19 mouse cellular contexts compared by ENCODE assay signal in genomic region chr2:29625573-29626200, GRCm38 (mm10). TPM values are rescaled to one million over a fixed set of nuclear protein-coding genes. Genes with fewer than 3 reads are reported as not detected.
DNase-seq lines count a peak whose midpoint lies in the region; ATAC-seq and TF ChIP-seq lines count a peak whose summit lies in the region.
"Had no signal": no experiment of that assay in that cellular context is flagged by ENCODE, and none has a peak within 500 bp of the region (broad histone marks: within the 10 kb centered on the region; RNA-seq: fewer than 3 reads in every experiment).

No protein-coding gene starts in this region.

- H3K9ac ChIP-seq in heart, adult 2 months (ENCODE audit: low read depth, low read length) = no peak overlapping the region
- no peak overlapping the region for H3K9ac ChIP-seq in heart, embryonic 12.5 days
- H3K9ac ChIP-seq in liver, postnatal 0 days (replicated peaks) = no peak overlapping the region
- H3K9ac ChIP-seq in liver, embryonic 11.5 days (ENCODE audit: low read depth, low read length) = no peak overlapping the region
- H3K9ac ChIP-seq in hindbrain, embryonic 16.5 days (ENCODE audit: low read depth, low read length) = no peak overlapping the region
- H3K9ac ChIP-seq: forebrain, embryonic 15.5 days; hindbrain, embryonic 13.5 days; limb, embryonic 15.5 days; liver, embryonic 15.5 days had no signal

- no peaks in the 10 kb centered on the region for H3K27me3 ChIP-seq in heart, adult 2 months (ENCODE audit: control insufficient read depth, insufficient read depth, low read length)
- no peaks in the 10 kb centered on the region for H3K27me3 ChIP-seq in heart, embryonic 12.5 days (replicated peaks)
- H3K27me3 ChIP-seq in liver, postnatal 0 days (ENCODE audit: insufficient read depth, low read length) = no peaks in the 10 kb centered on the region
- no peaks in the 10 kb centered on the region for H3K27me3 ChIP-seq in liver, embryonic 11.5 days (replicated peaks; ENCODE audit: control insufficient read depth, insufficient read depth, low read length)
- no peaks in the 10 kb centered on the region for H3K27me3 ChIP-seq in hindbrain, embryonic 16.5 days (replicated peaks; ENCODE audit: control insufficient read depth, insufficient read depth, low read length)
- H3K27me3 ChIP-seq: embryonic facial prominence, embryonic 13.5 days; forebrain, embryonic 15.5 days; hindbrain, embryonic 13.5 days; limb, embryonic 15.5 days; liver, embryonic 15.5 days had no signal

- intact Hi-C loops in heart, adult 2 months (cut with DNase I) = no loop called here

- H3K4me2 ChIP-seq in heart, embryonic 12.5 days = no peak overlapping the region
- H3K4me2 ChIP-seq in liver, postnatal 0 days (ENCODE audit: low read depth, low read length) = no peak overlapping the region
- no peak overlapping the region for H3K4me2 ChIP-seq in liver, embryonic 11.5 days
- no peak overlapping the region for H3K4me2 ChIP-seq in hindbrain, embryonic 16.5 days (ENCODE audit: low read length)
- H3K4me2 ChIP-seq: embryonic facial prominence, embryonic 13.5 days; forebrain, embryonic 15.5 days; hindbrain, embryonic 13.5 days; limb, embryonic 15.5 days had no signal

- peaks cover 51% of the 10 kb centered on the region for H3K4me1 ChIP-seq in heart, adult 2 months (ENCODE audit: control insufficient read depth, insufficient read depth, low read length)
- H3K4me1 ChIP-seq in heart, embryonic 12.5 days (replicated peaks) = peaks cover 86% of the 10 kb centered on the region
- H3K4me1 ChIP-seq in liver, postnatal 0 days (ENCODE audit: insufficient read depth) = peaks cover 82% of the 10 kb centered on the region
- H3K4me1 ChIP-seq in liver, embryonic 11.5 days (replicated peaks; ENCODE audit: control insufficient read depth, insufficient read depth, low read length) = peaks cover 75% of the 10 kb centered on the region
- peaks cover 23% of the 10 kb centered on the region for H3K4me1 ChIP-seq in bone marrow, adult 2 months (ENCODE audit: control insufficient read depth, insufficient read depth, low read length)
- H3K4me1 ChIP-seq in hindbrain, embryonic 16.5 days (ENCODE audit: control insufficient read depth, insufficient read depth, low read depth, low read length) = peaks cover 18% of the 10 kb centered on the region

- no peak overlapping the region for H3K4me3 ChIP-seq in heart, adult 2 months
- no peak overlapping the region for H3K4me3 ChIP-seq in heart, embryonic 12.5 days
- H3K4me3 ChIP-seq in liver, postnatal 0 days (ENCODE audit: low read depth, low read length) = no peak overlapping the region
- no peak overlapping the region for H3K4me3 ChIP-seq in liver, embryonic 11.5 days (ENCODE audit: low read depth, low read length)
- no peak overlapping the region for H3K4me3 ChIP-seq in bone marrow, adult 2 months (replicated peaks; ENCODE audit: control insufficient read depth, low read depth, low read length)
- no peak overlapping the region for H3K4me3 ChIP-seq in hindbrain, embryonic 16.5 days (ENCODE audit: low read length)
- H3K4me3 ChIP-seq: embryonic facial prominence, embryonic 13.5 days; forebrain, embryonic 15.5 days; hindbrain, embryonic 13.5 days; limb, embryonic 15.5 days; liver, embryonic 15.5 days; midbrain, embryonic 10.5 days had no signal

- no peak for TF ChIP-seq POLR2A in heart, adult 2 months (IDR thresholded peaks at IDR 0.05; ENCODE audit: insufficient read depth, low read depth, low read length)
- no peak for TF ChIP-seq POLR2A in bone marrow, adult 2 months (IDR thresholded peaks at IDR 0.05; ENCODE audit: borderline replicate concordance, control insufficient read depth, low read depth, low read length)

- peak in 1 of 2 experiments; percentile 20 for DNase-seq in heart, adult 2 months
- no peak for DNase-seq in liver, postnatal 0 days
- DNase-seq in liver, embryonic 11.5 days (ENCODE audit: low spot score) = no peak
- no peak for DNase-seq in cerebellum, adult 9-10 months
- DNase-seq: cerebellum, adult 2 months; cerebellum, postnatal 36 days; embryo, embryonic 11 days; kidney, adult 8-10 months; kidney, postnatal 10 days; left cerebral cortex, postnatal 4 days had no signal

- ATAC-seq in heart, embryonic 12.5 days (ENCODE audit: insufficient number of reproducible peaks, low FRiP score) = no peak
- ATAC-seq in liver, postnatal 0 days = no peak
- no peak for ATAC-seq in liver, embryonic 11.5 days (replicated peaks; ENCODE audit: low FRiP score)
- no peak for ATAC-seq in hindbrain, embryonic 16.5 days
- ATAC-seq: forebrain, embryonic 15.5 days had no signal

- no peak for TF ChIP-seq EP300 in heart, adult 2 months (IDR thresholded peaks at IDR 0.05; ENCODE audit: insufficient read depth, low read depth, low read length)
- TF ChIP-seq EP300 in liver, postnatal 0 days (IDR thresholded peaks at IDR 0.05; ENCODE audit: low read depth) = no peak

- peak overlapping the region; percentile 83 for H3K27ac ChIP-seq in heart, adult 2 months
- H3K27ac ChIP-seq in heart, embryonic 12.5 days (ENCODE audit: poor library complexity, severe bottlenecking) = no peak overlapping the region
- peak overlapping the region; percentile 95; the same call in 1 of the 2 replicates for H3K27ac ChIP-seq in liver, postnatal 0 days (ENCODE audit: low read depth)
- H3K27ac ChIP-seq in liver, embryonic 11.5 days (ENCODE audit: low read depth, low read length) = no peak overlapping the region
- peak overlapping the region; percentile 83 for H3K27ac ChIP-seq in bone marrow, adult 2 months (ENCODE audit: control insufficient read depth, insufficient read depth, low read depth, low read length, poor library complexity)
- H3K27ac ChIP-seq in hindbrain, embryonic 16.5 days (ENCODE audit: low read depth, low read length) = no peak overlapping the region
- H3K27ac ChIP-seq: embryonic facial prominence, embryonic 13.5 days; forebrain, embryonic 15.5 days; hindbrain, embryonic 13.5 days; midbrain, embryonic 10.5 days had no signal

- no peaks in the 10 kb centered on the region for H3K9me3 ChIP-seq in heart, embryonic 12.5 days (replicated peaks)
- H3K9me3 ChIP-seq in liver, postnatal 0 days (ENCODE audit: low read length) = no peaks in the 10 kb centered on the region
- H3K9me3 ChIP-seq in liver, embryonic 11.5 days (ENCODE audit: control insufficient read depth, low read length) = no peaks in the 10 kb centered on the region
- H3K9me3 ChIP-seq in hindbrain, embryonic 16.5 days (ENCODE audit: control insufficient read depth, low read length) = no peaks in the 10 kb centered on the region
- H3K9me3 ChIP-seq: embryonic facial prominence, embryonic 13.5 days; forebrain, embryonic 15.5 days; hindbrain, embryonic 13.5 days; limb, embryonic 15.5 days; liver, embryonic 15.5 days; midbrain, embryonic 10.5 days had no signal

- TF ChIP-seq CTCF in heart, adult 2 months (IDR thresholded peaks at IDR 0.05) = no peak
- TF ChIP-seq CTCF in liver, postnatal 0 days (IDR thresholded peaks at IDR 0.05; ENCODE audit: low read depth) = no peak
- no peak for TF ChIP-seq CTCF in bone marrow, adult 2 months (IDR thresholded peaks at IDR 0.05; ENCODE audit: control insufficient read depth, insufficient read depth, low read length)

- peaks cover 8% of the 10 kb centered on the region for H3K79me2 ChIP-seq in heart, adult 2 months (replicated peaks; ENCODE audit: control insufficient read depth, insufficient read depth, low read length)

- WGBS in heart, adult 2 months = 93% methylated on average over 8 of the region's 8 CpGs
- WGBS in heart, embryonic 12.5 days = 94% methylated on average over 8 of the region's 8 CpGs
- WGBS in liver, postnatal 0 days (ENCODE audit: insufficient replicate concordance) = 93% methylated on average over 8 of the region's 8 CpGs
- 92% methylated on average over 8 of the region's 8 CpGs for WGBS in liver, embryonic 11.5 days
- 91% methylated on average over 8 of the region's 8 CpGs for WGBS in bone marrow, adult 2 months
- 96% methylated on average over 8 of the region's 8 CpGs for WGBS in hindbrain, embryonic 16.5 days

- H3K36me3 ChIP-seq in heart, adult 2 months (ENCODE audit: control insufficient read depth, insufficient read depth, low read length) = no peaks in the 10 kb centered on the region; the same call in 1 of the 2 replicates
- H3K36me3 ChIP-seq in heart, embryonic 12.5 days = no peaks in the 10 kb centered on the region
- no peaks in the 10 kb centered on the region for H3K36me3 ChIP-seq in liver, postnatal 0 days (replicated peaks; ENCODE audit: insufficient read depth, low read length)
- 0 out of 2 replicates have a peak, but pooled peaks cover 4% of the 10 kb centered on the region for H3K36me3 ChIP-seq in liver, embryonic 11.5 days (ENCODE audit: control insufficient read depth, insufficient read depth, low read length)
- no peaks in the 10 kb centered on the region for H3K36me3 ChIP-seq in hindbrain, embryonic 16.5 days (ENCODE audit: control insufficient read depth, insufficient read depth, low read length)
- H3K36me3 ChIP-seq: forebrain, embryonic 15.5 days; hindbrain, embryonic 13.5 days; limb, embryonic 15.5 days; liver, embryonic 15.5 days had no signal

RNA-seq across cellular contexts. Expression of gene Rapgef1, which starts 6.2 kb away (rescaled TPM):
- 100 to 1,000 TPM in 1 of 2 experiments, 10 to 100 TPM in 1; 96.7 to 116 TPM for total RNA-seq in heart, adult 2 months (2021)
- polyA plus RNA-seq in heart, adult 2 months (2012; rRNA removed) = 65.0 and 86.1 TPM in 2 replicates
- 13.2 and 14.5 TPM in 2 replicates for polyA plus RNA-seq in heart, embryonic 12.5 days (2016; fragmentation: Nextera tagmentation; extraction: Ambion mirVana)
- 4.8 and 5.1 TPM in 2 replicates for polyA plus RNA-seq in liver, postnatal 0 days (2015; fragmentation: Nextera tagmentation; extraction: Ambion mirVana)
- polyA plus RNA-seq in liver, embryonic 11.5 days (2014; fragmentation: Nextera tagmentation; extraction: Ambion mirVana) = 15.2 and 16.5 TPM in 2 replicates
- polyA plus RNA-seq in bone marrow, adult 2 months (2011; ENCODE audit: insufficient read depth, insufficient read length, low replicate concordance, missing spikeins) = 17.6 and 23.4 TPM in 2 replicates
- polyA plus RNA-seq in hindbrain, embryonic 16.5 days (2015; fragmentation: Nextera tagmentation; extraction: Ambion mirVana) = 14.8 and 18.6 TPM in 2 replicates

Comparison
In these comparisons a context has a peak if more than half of its experiments do, and no peak if none do; other contexts are left out.
1. H3K27ac ChIP-seq: peak in heart, adult 2 months (single experiment), liver, postnatal 0 days (single experiment) and bone marrow, adult 2 months (single experiment); none in heart, embryonic 12.5 days (single experiment), liver, embryonic 11.5 days (single experiment) and hindbrain, embryonic 16.5 days (single experiment).